Mouse (Mus musculus) bone marrow macrophage, adult 2 months (primary cell): ENCODE results near the gene Itm2b.

Experiments
- CTCF ChIP-seq: IDR thresholded peaks from 2 replicates; pipeline ENCODE4 v1.5.1; 2012; ENCODE audit warnings: low read depth, mild to moderate bottlenecking, low read length, moderate library complexity
- POLR2A ChIP-seq: IDR thresholded peaks from 2 replicates; pipeline ENCODE4 v1.6.1; 2012; ENCODE audit warnings: mild to moderate bottlenecking, low read depth, low read length, borderline replicate concordance

DNA sequence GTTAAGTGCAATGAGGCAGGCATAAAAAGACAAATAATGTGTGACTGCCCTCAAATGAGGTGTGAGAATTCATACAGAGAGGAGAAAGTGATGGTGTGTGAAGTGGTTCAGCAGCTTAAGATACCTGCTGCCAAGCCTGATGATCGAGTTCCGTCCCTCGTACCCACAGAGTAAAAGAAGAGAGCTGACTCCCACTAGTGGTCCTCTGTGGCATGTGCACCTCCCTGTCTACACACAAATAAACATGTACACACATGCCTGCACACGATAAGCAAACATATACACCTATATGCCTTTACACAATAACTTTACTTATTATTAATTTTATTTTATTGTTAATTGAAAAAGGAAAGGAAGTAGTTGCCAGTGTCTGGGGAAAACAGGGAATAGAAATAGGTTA is 39.5 kb downstream of the Itm2b start:
- no peak for TF ChIP-seq CTCF
- TF ChIP-seq POLR2A: no peak
